Mouse (Mus musculus) left cerebral cortex, adult 8-10 months (tissue): ENCODE data around the gene Map2k5. TPM values are rescaled to one million over a fixed set of nuclear protein-coding genes. Genes with fewer than 3 reads are reported as not detected.
A peak's percentile ranks its signal among the peaks of the same experiment; 100 is the strongest.

Experiments used
- DNase-seq, 2 experiments: peaks; one replicate each; pipeline ENCODE4 v3.0.0; 2022; ENCODE audit warnings: low spot score in 2 of 2
- total RNA-seq, 4 experiments: library from RNA; stranded (reverse); gene quantifications; 2 replicates each; pipeline ENCODE4 v1.2.4; 2022

Map2k5 gene
- total RNA-seq, 4 experiments from 2014 or later, result 33.9 to 36.7 (median 35.6) TPM

DNA sequence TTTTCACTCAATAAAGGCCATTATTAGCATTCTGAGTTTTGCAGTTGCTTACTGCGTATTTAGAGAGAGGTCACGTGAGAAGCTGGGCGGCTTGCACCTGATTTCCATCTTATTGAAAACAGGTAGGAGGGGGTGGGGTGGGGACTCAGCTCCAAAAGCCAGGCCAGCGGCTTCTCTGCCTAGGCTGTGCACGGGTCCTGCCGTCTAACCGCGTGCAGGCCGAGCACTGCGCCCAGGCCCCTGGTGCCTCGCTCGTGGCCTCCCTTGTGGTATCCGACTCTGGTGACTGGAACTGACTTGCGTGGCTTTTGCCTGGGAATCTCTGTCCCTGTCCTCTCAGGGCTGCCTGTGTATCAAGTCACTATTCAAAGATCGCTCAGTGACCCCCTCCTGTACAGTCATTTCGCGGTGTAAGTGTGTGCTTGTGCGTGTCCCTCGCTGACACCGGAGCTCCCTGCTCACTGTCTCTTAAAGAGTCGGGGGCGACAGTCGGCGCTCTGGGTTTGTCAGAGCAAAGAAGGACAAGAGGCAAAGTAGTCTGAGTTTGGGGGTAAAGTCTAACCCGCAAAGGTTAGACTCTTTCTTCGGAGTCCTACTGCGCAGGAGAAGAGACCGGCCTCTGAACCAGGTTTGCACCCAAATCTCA is 245.6 kb downstream of the Map2k5 start:
- no peak for DNase-seq

DNA sequence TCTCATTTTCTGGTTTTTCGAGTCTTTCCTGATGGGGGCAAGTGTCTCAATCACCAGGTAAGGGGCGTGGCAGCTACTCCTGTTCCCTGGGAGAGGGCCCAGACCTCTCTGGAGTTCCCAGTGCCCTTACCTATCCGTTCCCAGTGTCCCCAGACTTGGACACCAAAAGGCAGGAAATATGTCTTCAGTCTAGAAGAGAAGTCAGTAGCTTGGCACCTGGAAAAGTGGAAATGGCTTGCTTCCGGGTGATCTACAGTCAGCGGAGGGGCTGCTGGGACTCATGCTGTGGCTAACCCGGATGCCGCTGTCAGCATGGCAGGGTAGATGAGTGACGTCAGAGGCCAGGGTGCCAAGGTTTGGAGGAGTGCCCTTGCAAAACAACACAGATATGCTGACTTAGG is 248.1 kb downstream of the Map2k5 start:
- no peak for DNase-seq

DNA sequence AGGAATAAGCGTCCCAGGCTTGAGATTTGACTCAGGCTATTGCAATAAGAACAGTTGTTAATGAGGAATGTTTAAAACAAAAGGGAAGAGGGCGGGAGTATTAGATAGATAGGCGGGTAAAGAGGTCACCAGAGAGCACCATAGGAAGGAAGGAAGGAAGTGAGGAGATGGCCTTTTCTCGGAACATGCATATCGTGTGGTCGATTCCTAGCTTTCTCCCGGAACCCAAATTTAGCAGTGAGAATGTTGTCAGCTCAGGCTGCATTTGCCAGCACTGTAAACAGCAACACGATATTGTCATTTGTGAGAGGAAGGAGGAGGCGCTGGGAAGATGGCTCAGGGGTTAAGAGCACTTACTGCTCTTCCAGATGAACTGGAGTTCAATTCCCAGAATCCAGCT is 253.2 kb downstream of the Map2k5 start:
- DNase-seq, result no peak

DNA sequence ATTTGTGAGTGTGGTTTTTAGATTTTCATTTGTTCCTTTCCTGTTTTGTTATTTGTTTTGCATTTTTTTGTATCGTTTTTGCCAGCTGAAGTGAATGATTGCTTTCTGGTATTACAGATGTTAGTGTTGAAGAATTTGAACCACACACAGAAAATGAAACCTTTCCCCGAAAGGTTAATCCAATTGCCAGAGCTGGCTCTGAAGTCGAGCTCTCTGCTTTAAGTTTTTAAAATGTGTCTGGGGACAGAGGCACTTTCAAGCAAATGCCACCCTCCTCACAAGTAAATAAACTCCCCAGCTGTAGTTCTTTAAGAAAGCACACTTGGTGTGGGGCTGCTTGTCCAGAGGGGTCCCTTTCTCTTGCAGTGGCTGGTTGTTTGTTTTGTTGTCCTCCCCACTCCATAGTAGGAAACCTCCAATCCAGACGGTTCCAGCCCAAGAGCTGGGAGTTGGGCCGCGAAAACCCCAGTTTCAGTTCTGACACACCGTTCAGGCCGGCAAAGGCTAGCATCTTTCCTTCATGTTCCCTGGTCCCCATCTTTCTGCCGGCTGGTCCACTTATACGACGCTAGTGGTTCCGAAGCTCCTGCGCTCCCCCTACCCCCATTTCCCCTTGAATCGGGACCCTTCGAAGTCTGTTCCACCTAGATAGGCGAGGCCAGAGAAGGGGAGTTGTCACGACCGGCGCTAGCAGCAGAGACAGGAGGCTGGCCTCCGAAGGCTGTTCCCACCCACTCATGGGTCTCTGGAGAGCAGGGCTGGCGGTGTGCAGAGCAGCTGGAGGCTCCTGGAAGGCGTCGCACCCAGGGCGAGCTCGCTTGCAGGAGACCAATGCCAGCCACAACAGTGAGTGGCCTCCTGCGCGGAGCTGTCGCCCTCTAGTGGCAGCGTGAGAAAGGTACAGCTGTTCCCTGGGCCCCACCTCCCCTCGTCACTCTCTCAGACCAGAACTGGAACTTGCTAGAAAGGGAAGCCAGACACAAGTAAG is 254.0 kb downstream of the Map2k5 start:
- peak; percentile 71 to 84 for DNase-seq

DNA sequence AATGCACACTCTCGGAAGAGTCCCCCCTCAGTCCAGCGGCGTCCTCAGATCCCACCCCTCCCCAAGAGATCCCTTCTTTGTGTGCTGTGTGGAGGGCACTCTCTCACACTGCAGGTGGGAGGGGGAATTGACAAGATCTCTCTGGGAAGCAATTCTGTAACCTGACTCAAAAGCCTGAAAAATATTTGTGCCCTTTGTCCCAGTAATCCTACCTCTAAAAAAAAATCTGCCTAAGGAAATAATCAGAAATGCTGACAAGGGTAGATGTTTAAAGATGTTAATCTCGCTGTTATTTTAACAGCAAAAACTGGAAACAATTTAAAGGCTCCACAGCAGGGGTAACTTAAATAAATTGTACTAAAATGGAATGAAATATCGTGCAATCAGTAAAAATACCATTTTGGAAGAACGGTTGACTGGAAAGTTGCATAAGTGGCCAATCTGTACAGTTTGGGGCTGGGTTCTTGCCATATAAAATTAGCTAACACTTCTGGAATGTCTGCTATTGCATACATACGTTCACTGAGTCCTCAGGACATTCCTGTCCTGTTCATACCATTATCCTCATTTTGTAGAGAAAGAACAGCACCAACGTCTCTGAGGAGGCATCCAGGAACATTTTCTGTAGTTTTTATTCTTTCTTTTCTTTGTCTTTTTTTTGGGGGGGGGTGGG is 255.4 kb downstream of the Map2k5 start:
- no peak for DNase-seq

DNA sequence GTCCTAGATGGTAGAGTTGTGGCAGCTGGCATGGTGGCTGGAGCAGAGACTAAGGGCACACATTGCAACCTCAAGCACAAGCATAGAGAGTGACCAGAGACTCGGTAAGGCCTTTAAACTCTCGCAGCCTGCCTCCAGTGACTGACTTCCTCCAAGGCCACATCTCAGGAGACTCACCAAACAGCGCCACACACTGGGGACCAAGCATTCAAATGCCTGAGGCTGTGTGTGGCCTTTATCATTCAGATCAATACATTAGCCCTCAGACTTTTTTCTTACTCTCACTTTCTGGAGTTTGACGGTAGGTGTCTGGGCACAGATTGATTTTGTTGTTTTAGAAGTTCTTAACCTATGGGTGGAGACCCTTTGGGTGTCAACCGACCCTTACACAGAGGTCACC is 259.3 kb downstream of the Map2k5 start:
- no peak for DNase-seq

Other genes with a start within 250 kb of the Map2k5 start
- under 1 TPM; 0.34 to 0.44 (median 0.37) TPM for gene Skor1, start 228.9 kb downstream of the Map2k5 start, total RNA-seq
- 10 to 100 TPM; 20.5 to 26.4 (median 21.3) TPM for gene 2300009A05Rik, start 21.3 kb upstream of the Map2k5 start, total RNA-seq
- under 1 TPM in 2 of 4 experiments, not detected in 2; 0.11 to 0.19 TPM for gene Iqch, start 224.6 kb upstream of the Map2k5 start, total RNA-seq
- 10 to 100 TPM; 41.2 to 50.7 (median 46.4) TPM for gene Aagab, start 224.8 kb upstream of the Map2k5 start, total RNA-seq